Mouse (Mus musculus): ENCODE data around the gene Cmtm8.

Gene Cmtm8

GRCm38 (mm10) chr9:114785432-114786125 is 58.4 kb downstream of the Cmtm8 start:
- DNase-seq (ENCODE audit: low spot score): no peak

- DNase-seq (ENCODE audit: low spot score): no peak
These were observed 62.3 kb downstream of the Cmtm8 start, which contains the start of gene Cmtm7 for GRCm38 (mm10) chr9:114781526-114782212. Gene Cmtm7 (minus strand): TSS chr9:114781856.

GRCm38 (mm10) chr9:114780746-114781525 is 63.0 kb downstream of the Cmtm8 start:
- peak; percentile 56 for DNase-seq (ENCODE audit: low spot score)

- DNase-seq (ENCODE audit: low spot score): no peak
These were observed 63.8 kb downstream of the Cmtm8 start for GRCm38 (mm10) chr9:114779984-114780745.

GRCm38 (mm10) chr9:114778877-114779276 is 65.1 kb downstream of the Cmtm8 start:
- no peak for DNase-seq (ENCODE audit: low spot score)

- DNase-seq (ENCODE audit: low spot score): no peak
These were observed 65.9 kb downstream of the Cmtm8 start for GRCm38 (mm10) chr9:114778047-114778390.

- no peak for DNase-seq (ENCODE audit: low spot score)
These were observed 66.5 kb downstream of the Cmtm8 start for GRCm38 (mm10) chr9:114777178-114778046.

GRCm38 (mm10) chr9:114776361-114776760 is 67.6 kb downstream of the Cmtm8 start:
- no peak for DNase-seq (ENCODE audit: low spot score)

- no peak for DNase-seq (ENCODE audit: low spot score)
These were observed 68.7 kb downstream of the Cmtm8 start for GRCm38 (mm10) chr9:114775272-114775671.

- DNase-seq (ENCODE audit: low spot score): no peak
These were observed 69.3 kb downstream of the Cmtm8 start for GRCm38 (mm10) chr9:114774629-114775028.

GRCm38 (mm10) chr9:114771565-114771964 is 72.4 kb downstream of the Cmtm8 start:
- no peak for DNase-seq (ENCODE audit: low spot score)

- DNase-seq (ENCODE audit: low spot score): no peak
These were observed 73.7 kb downstream of the Cmtm8 start for GRCm38 (mm10) chr9:114770224-114770623.

GRCm38 (mm10) chr9:114768066-114768465 is 75.9 kb downstream of the Cmtm8 start:
- no peak for DNase-seq (ENCODE audit: low spot score)

- no peak for DNase-seq (ENCODE audit: low spot score)
These were observed 76.4 kb downstream of the Cmtm8 start for GRCm38 (mm10) chr9:114767507-114767906.

GRCm38 (mm10) chr9:114767030-114767429 is 76.9 kb downstream of the Cmtm8 start:
- DNase-seq (ENCODE audit: low spot score): peak; percentile 53

- DNase-seq (ENCODE audit: low spot score): no peak
These were observed 80.6 kb downstream of the Cmtm8 start for GRCm38 (mm10) chr9:114763341-114763740.

- no peak for DNase-seq (ENCODE audit: low spot score)
These were observed 82.1 kb downstream of the Cmtm8 start for GRCm38 (mm10) chr9:114761848-114762247.

GRCm38 (mm10) chr9:114760353-114760752 is 83.6 kb downstream of the Cmtm8 start:
- DNase-seq (ENCODE audit: low spot score): no peak

GRCm38 (mm10) chr9:114759886-114760285 is 84.1 kb downstream of the Cmtm8 start:
- DNase-seq (ENCODE audit: low spot score): no peak

GRCm38 (mm10) chr9:114758801-114759200 is 85.2 kb downstream of the Cmtm8 start:
- DNase-seq (ENCODE audit: low spot score): no peak

- no peak for DNase-seq (ENCODE audit: low spot score)
These were observed 85.7 kb downstream of the Cmtm8 start for GRCm38 (mm10) chr9:114758272-114758671.
